Mouse (Mus musculus): ENCODE results near the gene Pkp4.
"Not testable (repeated sequence)": the region's sequence is repeated elsewhere in the genome, so short reads cannot be mapped to it uniquely, and the experiment has no call there.

The Pkp4 gene

GRCm38 (mm10) chr2:59394651-59395050, 234.0 kb downstream of the Pkp4 start:
- no peak for DNase-seq

GRCm38 (mm10) chr2:59395160-59395650, 234.6 kb downstream of the Pkp4 start:
- not testable (repeated sequence) for DNase-seq

- no peak for DNase-seq
Measured at GRCm38 (mm10) chr2:59396555-59396954, 235.9 kb downstream of the Pkp4 start.

GRCm38 (mm10) chr2:59397531-59397930, 236.9 kb downstream of the Pkp4 start:
- DNase-seq: no peak

GRCm38 (mm10) chr2:59400901-59401378, 240.3 kb downstream of the Pkp4 start:
- DNase-seq: no peak

GRCm38 (mm10) chr2:59401841-59402461, 241.3 kb downstream of the Pkp4 start:
- DNase-seq: no peak

GRCm38 (mm10) chr2:59404022-59404421, 243.4 kb downstream of the Pkp4 start:
- DNase-seq: no peak

Data from cerebellum, adult 9-10 months (tissue).